Mouse (Mus musculus) liver, embryonic 14 days (tissue): Measurements from ENCODE around the gene Olfr813. TPM values are rescaled to one million over a fixed set of nuclear protein-coding genes. Genes with fewer than 3 reads are reported as not detected.

Experiments
- polyA plus RNA-seq: library from polyadenylated mRNA; depleted of rRNA; stranded (reverse); fragments of >200 nt; gene quantifications from 2 replicates; pipeline ENCODE4 v1.2.3, GENCODE M21; 2012; rRNA removed

Gene Olfr813
- polyA plus RNA-seq = not detected in 2 replicates

DNA sequence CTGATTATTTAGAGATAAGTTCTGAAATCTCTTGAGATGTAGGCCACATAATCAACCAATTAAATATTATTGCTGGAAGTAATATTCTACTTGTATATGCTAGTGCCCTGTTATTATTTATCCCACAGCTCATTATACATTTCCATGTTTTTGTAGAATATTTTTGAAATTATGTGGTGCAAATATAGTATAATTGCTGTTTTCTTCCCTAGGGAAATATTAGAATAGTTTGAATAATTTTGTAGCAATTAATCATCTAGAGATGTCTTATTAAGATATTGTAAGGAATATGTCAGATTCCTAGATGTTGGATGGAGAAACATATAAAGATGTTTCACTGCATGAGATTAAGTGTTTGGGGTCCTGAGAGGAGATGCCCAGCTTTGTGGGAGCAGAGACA lies at the start of gene Olfr813:
TSS of gene Olfr813 (plus strand) at position 301 of the 400 bp plus-strand sequence.

GRCm38 (mm10) chr10:129845994-129846393 lies 9.2 kb upstream of the Olfr813 start, which contains the start of gene Olfr812:
Olfr812 (minus strand) TSS chr10:129846094.

DNA sequence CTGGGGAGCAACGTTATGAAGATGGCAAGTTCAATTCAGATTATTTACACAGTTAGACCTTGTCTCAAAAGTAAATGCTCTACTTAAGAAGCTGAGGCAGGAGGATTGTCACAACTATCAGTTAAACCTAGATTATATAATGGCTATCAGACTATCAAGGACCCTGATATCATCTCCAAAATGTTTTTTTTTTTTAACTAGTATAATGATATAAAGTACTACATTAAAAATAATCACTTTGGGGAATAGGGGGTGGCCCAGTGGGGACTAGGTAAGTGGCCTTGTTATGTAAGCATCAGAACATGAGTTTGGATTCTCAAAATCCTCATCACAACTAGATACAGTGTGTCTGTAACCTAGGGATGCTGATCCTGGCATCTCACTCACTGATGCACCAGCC lies 24.6 kb downstream of the Olfr813 start, which contains the start of gene Olfr814:
TSS of gene Olfr814 (minus strand) at position 101 of the 400 bp plus-strand sequence.

GRCm38 (mm10) chr10:129905767-129906166 lies 50.6 kb downstream of the Olfr813 start, which contains the start of gene Olfr815:
Olfr815 (minus strand) TSS chr10:129905867.

Other genes with a start within 250 kb of the Olfr813 start
- gene Olfr796, start 242.8 kb upstream of the Olfr813 start, polyA plus RNA-seq = not detected in 2 replicates
- not detected in 2 replicates for gene Olfr798, start 227.4 kb upstream of the Olfr813 start, polyA plus RNA-seq
- not detected in 2 replicates for gene Olfr799, start 217.9 kb upstream of the Olfr813 start, polyA plus RNA-seq
- gene Olfr800, start 197.7 kb upstream of the Olfr813 start, polyA plus RNA-seq = not detected in 2 replicates
- gene Olfr801, start 181.5 kb upstream of the Olfr813 start, polyA plus RNA-seq = not detected in 2 replicates
- gene Olfr802, start 167.2 kb upstream of the Olfr813 start, polyA plus RNA-seq = not detected in 2 replicates
- not detected in 2 replicates for gene Olfr803, start 161.1 kb upstream of the Olfr813 start, polyA plus RNA-seq
- gene Olfr804, start 152.2 kb upstream of the Olfr813 start, polyA plus RNA-seq = not detected in 2 replicates
- gene Olfr805, start 126.0 kb upstream of the Olfr813 start, polyA plus RNA-seq = not detected in 2 replicates
- gene Olfr806, start 113.4 kb upstream of the Olfr813 start, polyA plus RNA-seq = not detected in 2 replicates
- gene Olfr807, start 97.6 kb upstream of the Olfr813 start, polyA plus RNA-seq = not detected in 2 replicates
- gene Olfr808, start 89.9 kb upstream of the Olfr813 start, polyA plus RNA-seq = not detected in 2 replicates
- gene Olfr809, start 80.7 kb upstream of the Olfr813 start, polyA plus RNA-seq = not detected in 2 replicates
- gene Olfr810, start 60.5 kb upstream of the Olfr813 start, polyA plus RNA-seq = not detected in 2 replicates
- gene Olfr811, start 51.0 kb upstream of the Olfr813 start, polyA plus RNA-seq = not detected in 2 replicates
- gene Olfr812, start 9.3 kb upstream of the Olfr813 start, polyA plus RNA-seq = not detected in 2 replicates
- not detected in 2 replicates for gene Olfr814, start 24.5 kb downstream of the Olfr813 start, polyA plus RNA-seq
- not detected in 2 replicates for gene Olfr815, start 50.5 kb downstream of the Olfr813 start, polyA plus RNA-seq
- not detected in 2 replicates for gene Olfr816, start 60.2 kb downstream of the Olfr813 start, polyA plus RNA-seq
- gene Olfr818, start 93.7 kb downstream of the Olfr813 start, polyA plus RNA-seq = not detected in 2 replicates
- not detected in 2 replicates for gene Olfr819, start 111.9 kb downstream of the Olfr813 start, polyA plus RNA-seq
- not detected in 2 replicates for gene Olfr247, start 120.8 kb downstream of the Olfr813 start, polyA plus RNA-seq
- gene Gm10310, start 129.7 kb downstream of the Olfr813 start, polyA plus RNA-seq = not detected in 2 replicates
- not detected in 2 replicates for gene Olfr820, start 157.3 kb downstream of the Olfr813 start, polyA plus RNA-seq
- not detected in 2 replicates for gene Olfr821, start 175.0 kb downstream of the Olfr813 start, polyA plus RNA-seq
- not detected in 2 replicates for gene Olfr822, start 215.8 kb downstream of the Olfr813 start, polyA plus RNA-seq